Mouse (Mus musculus) cerebellum, postnatal 25 days (tissue): Measurements from ENCODE around the gene Aak1.

ENCODE experiments used
- DNase-seq, 2 experiments: peaks; one replicate each; pipeline ENCODE4 v3.0.0; 2021; ENCODE audit warnings: mixed read lengths in 2 of 2

The Aak1 gene

GRCm38 (mm10) chr6:86848915-86849644, at the start of gene Aak1:
Aak1 (plus strand) TSS chr6:86849517.
- DNase-seq: peak; percentile 95

GRCm38 (mm10) chr6:86800467-86800866, 48.9 kb upstream of the Aak1 start:
- DNase-seq: no peak

- DNase-seq: no peak
These were observed 47.9 kb upstream of the Aak1 start for GRCm38 (mm10) chr6:86801431-86801830.

GRCm38 (mm10) chr6:86804646-86805045, 44.7 kb upstream of the Aak1 start:
- DNase-seq: no peak

- peak; percentile 85 to 87 for DNase-seq
These were observed 42.7 kb upstream of the Aak1 start for GRCm38 (mm10) chr6:86806455-86807086.

- DNase-seq: no peak
These were observed 36.4 kb upstream of the Aak1 start for GRCm38 (mm10) chr6:86812919-86813318.

- peak; percentile 57 to 77 for DNase-seq
These were observed 36.0 kb upstream of the Aak1 start for GRCm38 (mm10) chr6:86813341-86813740.

- peak in 1 of 2 experiments; percentile 51 for DNase-seq
These were observed 34.4 kb upstream of the Aak1 start for GRCm38 (mm10) chr6:86814926-86815325.

- DNase-seq: peak in 1 of 2 experiments; percentile 34
These were observed 33.9 kb upstream of the Aak1 start for GRCm38 (mm10) chr6:86815436-86815835.

- peak in 1 of 2 experiments; percentile 54 for DNase-seq
These were observed 32.7 kb upstream of the Aak1 start for GRCm38 (mm10) chr6:86816586-86816985.

- DNase-seq: no peak
These were observed 30.4 kb upstream of the Aak1 start for GRCm38 (mm10) chr6:86818914-86819313.

- DNase-seq: no peak
These were observed 29.4 kb upstream of the Aak1 start for GRCm38 (mm10) chr6:86819926-86820325.

GRCm38 (mm10) chr6:86820690-86821089, 28.6 kb upstream of the Aak1 start:
- DNase-seq: peak; percentile 33 to 34

GRCm38 (mm10) chr6:86822285-86823050, 26.8 kb upstream of the Aak1 start:
- DNase-seq: peak; percentile 86 to 88

GRCm38 (mm10) chr6:86823051-86823431, 26.3 kb upstream of the Aak1 start:
- no peak for DNase-seq

- peak in 1 of 2 experiments; percentile 38 for DNase-seq
These were observed 25.5 kb upstream of the Aak1 start for GRCm38 (mm10) chr6:86823824-86824223.

GRCm38 (mm10) chr6:86824401-86824800, 24.9 kb upstream of the Aak1 start:
- no peak for DNase-seq

GRCm38 (mm10) chr6:86827432-86827831, 21.9 kb upstream of the Aak1 start:
- no peak for DNase-seq

- no peak for DNase-seq
These were observed 19.5 kb upstream of the Aak1 start for GRCm38 (mm10) chr6:86829768-86830167.

GRCm38 (mm10) chr6:86830738-86831500, 18.4 kb upstream of the Aak1 start:
- DNase-seq: no peak

GRCm38 (mm10) chr6:86832802-86833502, 16.4 kb upstream of the Aak1 start:
- no peak for DNase-seq

GRCm38 (mm10) chr6:86839089-86839488, 10.2 kb upstream of the Aak1 start:
- DNase-seq: no peak
